Mouse (Mus musculus): ENCODE results near the gene Gas2l2. TPM values are rescaled to one million over a fixed set of nuclear protein-coding genes. Genes with fewer than 3 reads are reported as not detected.

Gene Gas2l2
- polyA plus RNA-seq, 1 experiment, result not detected

- H3K9me3 ChIP-seq (ENCODE audit: control insufficient read depth, low read length), result no peaks in the 10 kb centered on the region
- H3K4me3 ChIP-seq (replicated peaks), result peak overlapping the region; percentile 36
- no peaks in the 10 kb centered on the region for H3K4me1 ChIP-seq (ENCODE audit: control insufficient read depth)
- TF ChIP-seq TAL1 (IDR thresholded peaks at IDR 0.05; ENCODE audit: low read length), result no peak
- TF ChIP-seq GATA1 (IDR thresholded peaks at IDR 0.05; ENCODE audit: low read length), result no peak
- H3K36me3 ChIP-seq (ENCODE audit: control insufficient read depth), result no peaks in the 10 kb centered on the region
- H3K27me3 ChIP-seq (ENCODE audit: control insufficient read depth), result peaks cover 58% of the 10 kb centered on the region
Observed at GRCm38 (mm10) chr11:83409792-83410291, 19.4 kb downstream of the Gas2l2 start.

- no peaks in the 10 kb centered on the region for H3K9me3 ChIP-seq (ENCODE audit: control insufficient read depth, low read length)
- TF ChIP-seq GATA1 (IDR thresholded peaks at IDR 0.05; ENCODE audit: low read length) (no peak), TAL1 (IDR thresholded peaks at IDR 0.05; ENCODE audit: low read length) (no peak)
- H3K36me3 ChIP-seq (ENCODE audit: control insufficient read depth), result peaks cover 4% of the 10 kb centered on the region
- peaks cover 58% of the 10 kb centered on the region for H3K27me3 ChIP-seq (ENCODE audit: control insufficient read depth)
- no peaks in the 10 kb centered on the region for H3K4me1 ChIP-seq (ENCODE audit: control insufficient read depth)
- peak within 1 kb of the TSS; percentile 36 for H3K4me3 ChIP-seq (replicated peaks)
Observed at GRCm38 (mm10) chr11:83409087-83409754, 20.0 kb downstream of the Gas2l2 start, which contains the start of gene Rasl10b. TSS of gene Rasl10b (plus strand) at chr11:83409137.

- Histone ChIP-seq H3K4me3 (replicated peaks) (no peak overlapping the region), H3K9me3 (ENCODE audit: control insufficient read depth, low read length) (no peaks in the 10 kb centered on the region), H3K4me1 (ENCODE audit: control insufficient read depth) (no peaks in the 10 kb centered on the region), H3K27me3 (ENCODE audit: control insufficient read depth) (peaks cover 58% of the 10 kb centered on the region), H3K36me3 (ENCODE audit: control insufficient read depth) (peaks cover 13% of the 10 kb centered on the region)
- TF ChIP-seq GATA1 (IDR thresholded peaks at IDR 0.05; ENCODE audit: low read length) (no peak), TAL1 (IDR thresholded peaks at IDR 0.05; ENCODE audit: low read length) (no peak)
Observed at GRCm38 (mm10) chr11:83408242-83408641, 21.0 kb downstream of the Gas2l2 start.

- Histone ChIP-seq H3K36me3 (ENCODE audit: control insufficient read depth) (peaks cover 28% of the 10 kb centered on the region), H3K9me3 (ENCODE audit: control insufficient read depth, low read length) (no peaks in the 10 kb centered on the region), H3K4me3 (replicated peaks) (no peak overlapping the region), H3K4me1 (ENCODE audit: control insufficient read depth) (no peaks in the 10 kb centered on the region), H3K27me3 (ENCODE audit: control insufficient read depth) (peaks cover 46% of the 10 kb centered on the region)
- no peak for TF ChIP-seq TAL1 (IDR thresholded peaks at IDR 0.05; ENCODE audit: low read length)
- no peak for TF ChIP-seq GATA1 (IDR thresholded peaks at IDR 0.05; ENCODE audit: low read length)
Observed at GRCm38 (mm10) chr11:83406391-83406790, 22.9 kb downstream of the Gas2l2 start.

- Histone ChIP-seq H3K4me3 (replicated peaks) (no peak overlapping the region), H3K27me3 (ENCODE audit: control insufficient read depth) (peaks cover 20% of the 10 kb centered on the region), H3K4me1 (ENCODE audit: control insufficient read depth) (no peaks in the 10 kb centered on the region), H3K9me3 (ENCODE audit: control insufficient read depth, low read length) (no peaks in the 10 kb centered on the region), H3K36me3 (ENCODE audit: control insufficient read depth) (peaks cover 45% of the 10 kb centered on the region)
- no peak for TF ChIP-seq TAL1 (IDR thresholded peaks at IDR 0.05; ENCODE audit: low read length)
Observed at GRCm38 (mm10) chr11:83403787-83404186, 25.5 kb downstream of the Gas2l2 start.

- no peaks in the 10 kb centered on the region for H3K9me3 ChIP-seq (ENCODE audit: control insufficient read depth, low read length)
- no peak overlapping the region for H3K4me3 ChIP-seq (replicated peaks)
- TF ChIP-seq GATA1 (IDR thresholded peaks at IDR 0.05; ENCODE audit: low read length) (no peak), TAL1 (IDR thresholded peaks at IDR 0.05; ENCODE audit: low read length) (no peak)
- peaks cover 77% of the 10 kb centered on the region for H3K36me3 ChIP-seq (ENCODE audit: control insufficient read depth)
- H3K27me3 ChIP-seq (ENCODE audit: control insufficient read depth), result no peaks in the 10 kb centered on the region
- no peaks in the 10 kb centered on the region for H3K4me1 ChIP-seq (ENCODE audit: control insufficient read depth)
Observed at GRCm38 (mm10) chr11:83398724-83399123, 30.5 kb downstream of the Gas2l2 start.

- H3K27me3 ChIP-seq (ENCODE audit: control insufficient read depth), result no peaks in the 10 kb centered on the region
- H3K36me3 ChIP-seq (ENCODE audit: control insufficient read depth), result peaks cover 75% of the 10 kb centered on the region
- H3K9me3 ChIP-seq (ENCODE audit: control insufficient read depth, low read length), result no peaks in the 10 kb centered on the region
- H3K4me1 ChIP-seq (ENCODE audit: control insufficient read depth), result no peaks in the 10 kb centered on the region
- H3K4me3 ChIP-seq (replicated peaks), result no peak overlapping the region
- TF ChIP-seq GATA1 (IDR thresholded peaks at IDR 0.05; ENCODE audit: low read length), result no peak
- no peak for TF ChIP-seq TAL1 (IDR thresholded peaks at IDR 0.05; ENCODE audit: low read length)
Observed at GRCm38 (mm10) chr11:83397626-83398025, 31.6 kb downstream of the Gas2l2 start.

GRCm38 (mm10) chr11:83394802-83395439, 34.3 kb downstream of the Gas2l2 start:
- no peaks in the 10 kb centered on the region for H3K27me3 ChIP-seq (ENCODE audit: control insufficient read depth)
- TF ChIP-seq GATA1 (IDR thresholded peaks at IDR 0.05; ENCODE audit: low read length) (no peak), TAL1 (IDR thresholded peaks at IDR 0.05; ENCODE audit: low read length) (no peak)
- no peaks in the 10 kb centered on the region for H3K4me1 ChIP-seq (ENCODE audit: control insufficient read depth)
- H3K36me3 ChIP-seq (ENCODE audit: control insufficient read depth), result peaks cover 86% of the 10 kb centered on the region
- H3K9me3 ChIP-seq (ENCODE audit: control insufficient read depth, low read length), result no peaks in the 10 kb centered on the region
- no peak overlapping the region for H3K4me3 ChIP-seq (replicated peaks)

GRCm38 (mm10) chr11:83393062-83393461, 36.2 kb downstream of the Gas2l2 start:
- no peak for TF ChIP-seq GATA1 (IDR thresholded peaks at IDR 0.05; ENCODE audit: low read length)
- no peak for TF ChIP-seq TAL1 (IDR thresholded peaks at IDR 0.05; ENCODE audit: low read length)
- H3K36me3 ChIP-seq (ENCODE audit: control insufficient read depth), result peaks cover 82% of the 10 kb centered on the region
- no peaks in the 10 kb centered on the region for H3K27me3 ChIP-seq (ENCODE audit: control insufficient read depth)
- H3K4me3 ChIP-seq (replicated peaks), result no peak overlapping the region
- no peaks in the 10 kb centered on the region for H3K9me3 ChIP-seq (ENCODE audit: control insufficient read depth, low read length)
- H3K4me1 ChIP-seq (ENCODE audit: control insufficient read depth), result no peaks in the 10 kb centered on the region

Data from erythroblast, embryonic 14.5 days (primary cell).